Mouse (Mus musculus): ENCODE measurements around the gene Tmem40.

GRCm38 (mm10) chr6:115791842-115792686 is 29.9 kb upstream of the Tmem40 start:
- TF ChIP-seq CTCF (conservative IDR thresholded peaks at IDR 0.05; ENCODE audit: insufficient read depth, insufficient read length, low read depth, low read length) (no peak), POLR2A (IDR thresholded peaks at IDR 0.05; ENCODE audit: low read depth, low read length) (no peak)

Measured in kidney, adult 2 months (tissue).